Mouse (Mus musculus): ENCODE measurements around the gene Fgd3. TPM values are rescaled to one million over a fixed set of nuclear protein-coding genes. Genes with fewer than 3 reads are reported as not detected.
A peak's percentile ranks its signal among the peaks of the same experiment; 100 is the strongest.

Fgd3 gene
- polyA plus RNA-seq, 1 experiment from 2014 or later, result 2.8 TPM

GRCm38 (mm10) chr13:49317508-49317907, 2.6 kb downstream of the Fgd3 start:
- WGBS, result 70% methylated on average over 6 of the region's 6 CpGs
- no peak for ATAC-seq

GRCm38 (mm10) chr13:49316386-49317162, 3.5 kb downstream of the Fgd3 start:
- peaks cover 34% of the 10 kb centered on the region for H3K4me1 ChIP-seq (ENCODE audit: control insufficient read depth, insufficient read depth, low read length)
- peak overlapping the region; percentile 75 for H3K27ac ChIP-seq (ENCODE audit: low read depth, low read length)
- no peaks in the 10 kb centered on the region for H3K36me3 ChIP-seq (ENCODE audit: control insufficient read depth, insufficient read depth, low read length)
- ATAC-seq (peak; percentile 63), DNase-seq (ENCODE audit: low spot score) (peak; percentile 80)
- 8% methylated on average over 9 of the region's 9 CpGs for WGBS
- no peaks in the 10 kb centered on the region for H3K9me3 ChIP-seq (replicated peaks; ENCODE audit: control insufficient read depth, low read length)
- 0 out of 2 replicates have a peak overlapping the region, but pooled peaks have one; percentile 26 for H3K9ac ChIP-seq (ENCODE audit: low read length)
- H3K4me3 ChIP-seq (ENCODE audit: low read depth, low read length), result no peak overlapping the region
- no peaks in the 10 kb centered on the region for H3K27me3 ChIP-seq (replicated peaks; ENCODE audit: control insufficient read depth, insufficient read depth, low read length)
- H3K4me2 ChIP-seq (ENCODE audit: low read length), result peak overlapping the region; percentile 57

More at GRCm38 (mm10) chr13:49317508-49317907, 2.6 kb downstream of the Fgd3 start:
- no peak overlapping the region for H3K4me3 ChIP-seq (ENCODE audit: low read depth, low read length)
- H3K4me2 ChIP-seq (ENCODE audit: low read length), result peak overlapping the region; percentile 57
- H3K9me3 ChIP-seq (replicated peaks; ENCODE audit: control insufficient read depth, low read length), result no peaks in the 10 kb centered on the region
- H3K27ac ChIP-seq (ENCODE audit: low read depth, low read length), result peak overlapping the region; percentile 75
- DNase-seq (ENCODE audit: low spot score), result no peak
- H3K9ac ChIP-seq (ENCODE audit: low read length), result no peak overlapping the region
- no peaks in the 10 kb centered on the region for H3K27me3 ChIP-seq (replicated peaks; ENCODE audit: control insufficient read depth, insufficient read depth, low read length)
- H3K4me1 ChIP-seq (ENCODE audit: control insufficient read depth, insufficient read depth, low read length), result peaks cover 34% of the 10 kb centered on the region
- no peaks in the 10 kb centered on the region for H3K36me3 ChIP-seq (ENCODE audit: control insufficient read depth, insufficient read depth, low read length)

- Histone ChIP-seq H3K4me1 (ENCODE audit: control insufficient read depth, insufficient read depth, low read length) (peaks cover 12% of the 10 kb centered on the region), H3K27ac (ENCODE audit: low read depth, low read length) (no peak overlapping the region), H3K9me3 (replicated peaks; ENCODE audit: control insufficient read depth, low read length) (no peaks in the 10 kb centered on the region), H3K4me2 (ENCODE audit: low read length) (no peak overlapping the region), H3K27me3 (replicated peaks; ENCODE audit: control insufficient read depth, insufficient read depth, low read length) (no peaks in the 10 kb centered on the region), H3K36me3 (ENCODE audit: control insufficient read depth, insufficient read depth, low read length) (no peaks in the 10 kb centered on the region), H3K4me3 (ENCODE audit: low read depth, low read length) (no peak overlapping the region), H3K9ac (ENCODE audit: low read length) (no peak overlapping the region)
- DNase-seq (ENCODE audit: low spot score) (no peak), ATAC-seq (no peak)
- WGBS, result 89% methylated on average over 7 of the region's 7 CpGs
These were observed 8.5 kb downstream of the Fgd3 start for GRCm38 (mm10) chr13:49311642-49312041.

GRCm38 (mm10) chr13:49309501-49309900, 10.6 kb downstream of the Fgd3 start:
- no peaks in the 10 kb centered on the region for H3K36me3 ChIP-seq (ENCODE audit: control insufficient read depth, insufficient read depth, low read length)
- 100% methylated on average over 1 of the region's 1 CpGs for WGBS
- ATAC-seq (no peak), DNase-seq (ENCODE audit: low spot score) (no peak)
- H3K4me1 ChIP-seq (ENCODE audit: control insufficient read depth, insufficient read depth, low read length), result no peaks in the 10 kb centered on the region
- no peak overlapping the region for H3K9ac ChIP-seq (ENCODE audit: low read length)
- no peaks in the 10 kb centered on the region for H3K9me3 ChIP-seq (replicated peaks; ENCODE audit: control insufficient read depth, low read length)
- H3K4me2 ChIP-seq (ENCODE audit: low read length), result no peak overlapping the region
- H3K27ac ChIP-seq (ENCODE audit: low read depth, low read length), result no peak overlapping the region
- H3K27me3 ChIP-seq (replicated peaks; ENCODE audit: control insufficient read depth, insufficient read depth, low read length), result no peaks in the 10 kb centered on the region
- H3K4me3 ChIP-seq (ENCODE audit: low read depth, low read length), result no peak overlapping the region

GRCm38 (mm10) chr13:49308861-49309403, 11.2 kb downstream of the Fgd3 start:
- no peaks in the 10 kb centered on the region for H3K36me3 ChIP-seq (ENCODE audit: control insufficient read depth, insufficient read depth, low read length)
- no peaks in the 10 kb centered on the region for H3K4me1 ChIP-seq (ENCODE audit: control insufficient read depth, insufficient read depth, low read length)
- DNase-seq (ENCODE audit: low spot score) (no peak), ATAC-seq (no peak)
- H3K4me3 ChIP-seq (ENCODE audit: low read depth, low read length), result no peak overlapping the region
- no peaks in the 10 kb centered on the region for H3K27me3 ChIP-seq (replicated peaks; ENCODE audit: control insufficient read depth, insufficient read depth, low read length)
- 90% methylated on average over 16 of the region's 16 CpGs for WGBS
- no peaks in the 10 kb centered on the region for H3K9me3 ChIP-seq (replicated peaks; ENCODE audit: control insufficient read depth, low read length)
- no peak overlapping the region for H3K27ac ChIP-seq (ENCODE audit: low read depth, low read length)
- H3K9ac ChIP-seq (ENCODE audit: low read length), result no peak overlapping the region
- H3K4me2 ChIP-seq (ENCODE audit: low read length), result no peak overlapping the region

- Histone ChIP-seq H3K27me3 (replicated peaks; ENCODE audit: control insufficient read depth, insufficient read depth, low read length) (no peaks in the 10 kb centered on the region), H3K36me3 (ENCODE audit: control insufficient read depth, insufficient read depth, low read length) (no peaks in the 10 kb centered on the region), H3K9ac (ENCODE audit: low read length) (no peak overlapping the region), H3K4me3 (ENCODE audit: low read depth, low read length) (no peak overlapping the region), H3K9me3 (replicated peaks; ENCODE audit: control insufficient read depth, low read length) (no peaks in the 10 kb centered on the region), H3K4me1 (ENCODE audit: control insufficient read depth, insufficient read depth, low read length) (no peaks in the 10 kb centered on the region), H3K27ac (ENCODE audit: low read depth, low read length) (no peak overlapping the region), H3K4me2 (ENCODE audit: low read length) (no peak overlapping the region)
- DNase-seq (ENCODE audit: low spot score) (no peak), ATAC-seq (no peak)
- 91% methylated on average over 4 of the region's 4 CpGs for WGBS
These were observed 11.9 kb downstream of the Fgd3 start for GRCm38 (mm10) chr13:49308206-49308605.

- Histone ChIP-seq H3K4me2 (ENCODE audit: low read length) (no peak overlapping the region), H3K27ac (ENCODE audit: low read depth, low read length) (no peak overlapping the region), H3K4me1 (ENCODE audit: control insufficient read depth, insufficient read depth, low read length) (no peaks in the 10 kb centered on the region), H3K36me3 (ENCODE audit: control insufficient read depth, insufficient read depth, low read length) (no peaks in the 10 kb centered on the region), H3K27me3 (replicated peaks; ENCODE audit: control insufficient read depth, insufficient read depth, low read length) (no peaks in the 10 kb centered on the region), H3K9me3 (replicated peaks; ENCODE audit: control insufficient read depth, low read length) (no peaks in the 10 kb centered on the region), H3K9ac (ENCODE audit: low read length) (no peak overlapping the region), H3K4me3 (ENCODE audit: low read depth, low read length) (no peak overlapping the region)
- ATAC-seq (no peak), DNase-seq (ENCODE audit: low spot score) (no peak)
- WGBS, result 46% methylated on average over 9 of the region's 10 CpGs
These were observed 12.7 kb downstream of the Fgd3 start for GRCm38 (mm10) chr13:49307311-49307969.

GRCm38 (mm10) chr13:49306771-49307310, 13.3 kb downstream of the Fgd3 start:
- no peaks in the 10 kb centered on the region for H3K9me3 ChIP-seq (replicated peaks; ENCODE audit: control insufficient read depth, low read length)

More at GRCm38 (mm10) chr13:49306771-49307310, 13.3 kb downstream of the Fgd3 start:
- WGBS, result 83% methylated on average over 7 of the region's 7 CpGs
- DNase-seq (ENCODE audit: low spot score), result no peak
- Histone ChIP-seq H3K27ac (ENCODE audit: low read depth, low read length) (no peak overlapping the region), H3K9ac (ENCODE audit: low read length) (no peak overlapping the region), H3K4me3 (ENCODE audit: low read depth, low read length) (no peak overlapping the region), H3K4me2 (ENCODE audit: low read length) (no peak overlapping the region), H3K4me1 (ENCODE audit: control insufficient read depth, insufficient read depth, low read length) (no peaks in the 10 kb centered on the region), H3K27me3 (replicated peaks; ENCODE audit: control insufficient read depth, insufficient read depth, low read length) (no peaks in the 10 kb centered on the region), H3K36me3 (ENCODE audit: control insufficient read depth, insufficient read depth, low read length) (no peaks in the 10 kb centered on the region)
- ATAC-seq, result no peak

Measured in forebrain, embryonic 14.5 days (tissue).